Mouse (Mus musculus) MEL (cell line): ENCODE data around the gene Fam19a1.

Experiments
- MAX ChIP-seq: IDR thresholded peaks from 2 replicates; pipeline ENCODE4 v1.6.1; 2011; ENCODE audit warnings: low read length, improper control_type of control experiment
- POLR2AphosphoS2 ChIP-seq: IDR thresholded peaks from 2 replicates; pipeline ENCODE4 v1.6.1; 2011; ENCODE audit warnings: low read length, improper control_type of control experiment
- RCOR1 ChIP-seq: IDR thresholded peaks from 2 replicates; pipeline ENCODE4 v1.6.1; 2012; ENCODE audit warnings: low read depth, mild to moderate bottlenecking, inconsistent platforms, low read length, improper control_type of control experiment

GRCm38 (mm10) chr6:96183392-96183791 is 70.4 kb downstream of the Fam19a1 start:
- no peak for TF ChIP-seq RCOR1
- no peak for TF ChIP-seq MAX
- TF ChIP-seq POLR2AphosphoS2: no peak
